Mouse (Mus musculus) left cerebral cortex, postnatal 36 days (tissue): ENCODE measurements around the gene Ubtfl1. TPM values are rescaled to one million over a fixed set of nuclear protein-coding genes. Genes with fewer than 3 reads are reported as not detected.
"Not testable (repeated sequence)": the region's sequence is repeated elsewhere in the genome, so short reads cannot be mapped to it uniquely, and the experiment has no call there.

Experiments used
- DNase-seq, 2 experiments: peaks; one replicate each; pipeline ENCODE4 v3.0.0; 2021 to 2022; ENCODE audit warnings: low spot score in 2 of 2, mixed read lengths in 1 of 2
- intact Hi-C: fragments of 180-260 bp; cut with DNase I; formaldehyde crosslinking; loops from one replicate; pipeline ENCODE4 v1.15.1; 2025
- microRNA-seq: library from miRNA; unstranded; fragments of <30 nt; microRNA quantifications from one replicate; pipeline ENCODE4 v1.2.0, GENCODE M21; 2022
- total RNA-seq, 2 experiments: library from RNA; stranded (reverse); gene quantifications; 2 replicates each; pipeline ENCODE4 v1.2.3; 2021

The Ubtfl1 gene
- total RNA-seq: not detected

DNA sequence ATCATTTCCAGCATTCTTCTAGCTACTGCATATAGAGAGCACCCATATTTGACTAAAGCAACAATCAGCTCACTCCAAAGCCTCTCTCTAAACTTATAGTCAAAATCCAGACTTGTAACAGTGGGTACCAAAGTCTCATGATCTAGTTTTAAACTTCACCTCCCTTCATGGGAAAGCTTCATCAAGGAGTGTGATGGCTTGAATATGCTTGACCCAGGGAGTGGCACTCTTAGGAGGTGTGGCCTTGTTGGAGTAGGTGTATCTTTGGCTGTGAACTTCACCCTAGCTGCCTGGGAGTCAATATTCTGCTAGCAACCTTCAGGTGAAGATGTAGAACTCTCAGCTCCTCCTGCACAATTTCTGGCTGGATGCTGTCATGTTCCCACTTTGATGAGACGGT is at the start of gene Ubtfl1:
Ubtfl1 (plus strand) TSS at position 301 of the 400 bp plus-strand sequence.
- no peak for DNase-seq
- intact Hi-C loops: no loop called here

DNA sequence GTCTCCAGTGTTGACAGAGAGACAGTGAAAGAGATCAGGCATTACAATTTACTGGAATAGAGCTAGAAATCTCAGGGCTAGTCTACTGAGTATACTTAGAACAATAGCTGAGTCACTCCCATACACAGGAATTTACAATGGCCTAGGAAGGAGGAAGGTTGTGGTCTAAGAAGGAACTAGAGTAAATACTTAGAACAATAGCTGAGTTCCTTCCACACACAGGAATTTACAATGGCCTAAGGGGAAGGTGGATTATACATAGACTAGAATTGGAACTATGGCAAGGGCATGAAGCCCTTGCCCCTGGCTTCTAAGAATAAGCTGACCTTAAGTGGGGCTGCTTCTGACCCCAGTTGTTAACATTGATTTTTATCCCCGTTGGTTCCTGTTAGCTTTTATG is 31.2 kb upstream of the Ubtfl1 start:
- intact Hi-C loops, DNase-seq: not testable (repeated sequence)

DNA sequence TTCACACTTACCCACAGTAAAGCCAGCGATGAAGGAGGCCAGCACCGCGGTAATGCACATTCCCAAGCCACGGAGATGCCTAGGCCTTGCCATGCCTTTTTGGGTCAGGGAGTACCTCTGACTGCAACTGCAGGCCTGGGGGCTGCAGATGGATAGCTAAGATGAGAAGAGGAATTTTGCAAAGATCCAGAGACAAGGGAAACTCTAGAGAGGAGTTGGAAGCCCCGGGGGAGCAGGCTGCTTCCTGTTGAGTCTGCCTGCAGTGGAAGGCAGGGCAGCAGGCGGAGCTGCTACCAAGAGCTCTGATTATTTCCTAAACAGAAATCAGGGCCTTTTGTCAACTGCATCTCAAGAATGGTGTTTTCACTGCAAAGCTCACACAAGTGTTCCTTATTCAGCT is 18.4 kb upstream of the Ubtfl1 start:
- no peak for DNase-seq
- intact Hi-C loops: no loop called here

DNA sequence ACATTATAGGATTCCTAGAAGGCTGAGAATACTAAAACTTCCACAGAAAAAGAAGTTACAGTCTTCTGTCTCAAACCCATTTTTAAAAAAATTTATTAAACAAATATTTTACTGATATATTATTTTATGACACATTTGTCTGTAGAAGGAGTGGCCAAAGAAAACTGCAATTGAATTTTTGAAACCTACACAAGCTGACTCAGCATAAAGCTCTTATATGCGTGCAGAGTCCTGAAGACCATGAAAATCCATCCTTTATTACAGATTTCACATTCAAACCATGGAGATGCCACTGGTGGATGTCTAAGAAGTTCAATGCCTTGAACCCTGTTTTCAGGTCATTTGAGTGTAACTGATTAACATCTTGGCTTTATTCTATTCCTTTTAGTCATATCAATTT is 4.6 kb upstream of the Ubtfl1 start:
- intact Hi-C loops: no loop called here
- no peak for DNase-seq

DNA sequence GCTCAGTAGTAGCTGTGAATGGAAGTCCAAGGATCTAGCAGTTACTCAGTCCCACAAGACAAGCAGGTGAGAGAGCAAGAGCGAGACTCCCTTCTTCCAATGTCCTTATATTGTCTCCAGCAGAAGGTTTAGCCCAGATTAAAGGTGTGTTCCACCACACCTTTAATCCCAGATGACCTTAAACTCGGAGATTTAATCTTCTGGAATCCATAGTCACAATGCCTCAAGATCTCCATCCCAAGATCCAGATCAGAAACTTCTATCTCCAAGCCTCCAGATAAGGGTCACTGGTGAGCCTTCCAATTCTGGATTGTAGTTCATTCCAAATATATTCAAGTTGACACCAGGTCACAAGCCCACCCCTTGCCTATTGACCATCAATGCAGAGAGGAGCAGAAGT is 1.3 kb upstream of the Ubtfl1 start, which contains the start of gene Naalad2:
Naalad2 (minus strand) TSS at position 101 of the 400 bp plus-strand sequence.
- intact Hi-C loops: not testable (repeated sequence)

DNA sequence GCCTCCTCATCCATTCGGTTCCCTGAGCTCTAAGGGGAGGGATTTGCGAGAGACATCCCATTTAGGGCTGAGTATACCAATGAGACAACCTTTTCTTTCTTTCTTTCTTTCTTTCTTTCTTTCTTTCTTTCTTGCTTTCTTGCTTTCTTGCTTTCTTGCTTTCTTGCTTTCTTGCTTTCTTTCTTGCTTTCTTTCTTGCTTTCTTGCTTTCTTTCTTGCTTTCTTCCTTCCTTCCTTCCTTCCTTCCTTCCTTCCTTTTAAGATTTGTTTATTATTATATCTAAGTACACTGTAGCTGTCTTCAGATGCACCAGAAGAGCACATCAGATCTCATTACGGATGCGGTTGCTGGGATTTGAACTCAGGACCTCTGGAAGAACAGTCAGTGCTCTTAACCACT is 8.2 kb downstream of the Ubtfl1 start:
- intact Hi-C loops, DNase-seq: not testable (repeated sequence)

More for the DNA sequence above, 1.3 kb upstream of the Ubtfl1 start, which contains the start of gene Naalad2:
- DNase-seq: not testable (repeated sequence)

DNA sequence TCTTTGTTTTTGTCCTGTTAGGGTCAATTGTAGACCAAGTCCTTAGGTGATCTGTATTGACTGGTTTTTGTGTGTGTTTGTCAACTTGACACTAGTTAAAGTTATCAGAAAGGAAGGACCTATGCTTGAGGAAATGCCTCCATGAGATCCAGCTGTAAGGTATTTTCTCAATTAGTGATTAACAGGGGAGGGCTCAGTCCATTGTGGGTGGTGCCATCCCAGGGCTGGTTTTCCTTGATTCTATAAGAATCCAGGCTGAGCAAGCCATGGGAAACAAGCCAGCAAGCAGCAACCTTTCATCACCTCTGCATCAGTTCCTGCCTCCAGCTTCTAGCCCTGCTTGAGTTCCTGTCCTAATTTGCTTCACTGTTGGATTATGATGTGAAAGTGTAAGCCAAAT is 26.1 kb downstream of the Ubtfl1 start, which contains the start of gene Mbd3l2:
Mbd3l2 (plus strand) TSS at position 301 of the 400 bp plus-strand sequence.
- DNase-seq: no peak
- intact Hi-C loops: no loop called here

DNA sequence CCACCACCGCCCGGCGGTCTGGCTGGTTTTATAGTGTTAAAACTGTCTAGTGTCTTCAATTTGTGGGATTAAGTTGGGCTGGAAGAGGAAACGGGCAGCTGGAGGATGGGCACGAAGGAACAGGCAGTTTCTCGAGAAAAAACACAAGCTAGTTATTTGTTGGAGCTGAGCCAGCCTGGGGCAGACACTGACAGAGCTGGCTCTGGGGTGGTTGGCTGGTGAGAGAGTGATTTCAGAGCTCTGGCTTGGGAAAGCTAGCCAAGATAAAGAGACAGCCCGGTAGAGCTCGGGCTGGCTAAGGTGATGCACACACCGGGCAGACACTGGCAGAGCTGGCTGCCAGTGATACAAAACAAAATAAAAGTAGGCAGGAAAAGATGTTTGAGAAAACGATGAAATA is 27.5 kb downstream of the Ubtfl1 start:
- no peak for DNase-seq

DNA sequence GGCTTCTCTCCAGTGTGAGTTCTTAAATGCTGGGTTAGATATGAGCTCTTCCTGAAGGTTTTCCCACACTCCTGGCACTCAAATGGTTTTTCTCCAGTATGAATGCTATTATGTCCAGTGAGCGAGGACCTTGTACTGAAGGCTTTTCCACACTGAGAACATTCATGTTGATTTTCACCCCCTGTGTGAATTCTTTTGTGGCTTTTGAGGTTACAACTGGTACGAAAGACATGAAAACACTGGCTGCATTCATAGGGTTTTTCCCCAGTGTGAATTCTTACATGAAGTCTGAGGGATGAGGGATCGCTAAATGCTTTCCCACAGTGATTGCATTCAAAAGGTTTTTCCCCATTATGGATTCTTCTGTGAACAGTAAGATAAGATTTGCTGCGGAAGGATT is 52.3 kb downstream of the Ubtfl1 start:
- intact Hi-C loops: no loop called here
- no peak for DNase-seq

More for the DNA sequence above, 27.5 kb downstream of the Ubtfl1 start:
- intact Hi-C loops: no loop called here

Small RNA genes lying within 50 kb of the gene (microRNA-seq; reads per million reads assigned to microRNA genes)
- not detected for gene Gm22854

Other genes starting within 250 kb of the Ubtfl1 start
- 100 to 1,000 TPM in 1 of 2 experiments, 10 to 100 TPM in 1; 70.2 to 103 TPM for gene Chordc1, start 112.3 kb upstream of the Ubtfl1 start, total RNA-seq
- gene Naalad2, start 1.4 kb upstream of the Ubtfl1 start, total RNA-seq: 1 to 10 TPM in 1 of 2 experiments, under 1 TPM in 1; 0.39 to 1.7 TPM
- not detected for gene Mbd3l2, start 26.2 kb downstream of the Ubtfl1 start, total RNA-seq
- 1 to 10 TPM; 2.1 to 3.1 TPM for gene Zfp558, start 73.8 kb downstream of the Ubtfl1 start, total RNA-seq
- gene Mbd3l1, start 73.9 kb downstream of the Ubtfl1 start, total RNA-seq: not detected